Mouse (Mus musculus) heart, postnatal 0 days (tissue): Measurements from ENCODE around the gene 4930568D16Rik. TPM values are rescaled to one million over a fixed set of nuclear protein-coding genes. Genes with fewer than 3 reads are reported as not detected.

Experiments used
- ATAC-seq: fragments of 200-750 bp; cut with Nextera tagmentation; 2 replicates; pipeline ENCODE4 v1.8.0; 2017; ENCODE audit warnings: low read depth, moderate number of reproducible peaks, moderate library complexity; ENCODE audit not compliant: insufficient read depth
- DNase-seq: peaks from one replicate; pipeline ENCODE4 v3.0.0-alpha.2; 2016; ENCODE audit warnings: low spot score
- H3K27ac ChIP-seq: fragments of 300-500 bp; sonication (generic); 2 replicates; pipeline ENCODE4 v1.5.1; 2014; ENCODE audit warnings: low read depth, mild to moderate bottlenecking
- H3K27me3 ChIP-seq: fragments of 300-500 bp; sonication (generic); 2 replicates; pipeline ENCODE4 v1.6.1; 2014; ENCODE audit warnings: low read length, mixed read lengths; ENCODE audit not compliant: control insufficient read depth, insufficient read depth
- H3K36me3 ChIP-seq: fragments of 300-500 bp; sonication (generic); replicated peaks from 2 replicates; pipeline ENCODE4 v1.6.1; 2014; ENCODE audit warnings: low read length, mixed read lengths; ENCODE audit not compliant: control insufficient read depth, insufficient read depth
- H3K4me1 ChIP-seq: fragments of 300-500 bp; sonication (generic); 2 replicates; pipeline ENCODE4 v1.6.1; 2014; ENCODE audit warnings: antibody characterized with exemption; ENCODE audit not compliant: control insufficient read depth, insufficient read depth
- H3K4me2 ChIP-seq: fragments of 300-500 bp; sonication (generic); 2 replicates; pipeline ENCODE4 v1.6.1; 2014; ENCODE audit warnings: low read depth, mild to moderate bottlenecking, low read length, moderate library complexity
- H3K4me3 ChIP-seq: fragments of 300-500 bp; sonication (generic); 2 replicates; pipeline ENCODE4 v1.5.1; 2014; ENCODE audit warnings: low read depth, low read length
- H3K9ac ChIP-seq: fragments of 300-500 bp; sonication (generic); replicated peaks from 2 replicates; pipeline ENCODE4 v1.6.1; 2014; ENCODE audit warnings: low read depth, low read length, mixed read lengths
- H3K9me3 ChIP-seq: fragments of 300-500 bp; sonication (generic); replicated peaks from 2 replicates; pipeline ENCODE4 v1.6.1; 2016; ENCODE audit warnings: low read length; ENCODE audit not compliant: control insufficient read depth
- CTCF ChIP-seq: IDR thresholded peaks from 2 replicates; pipeline ENCODE4 v1.5.1; 2016; ENCODE audit warnings: antibody characterized with exemption, control low read depth, low read depth
- EP300 ChIP-seq: IDR thresholded peaks from 2 replicates; pipeline ENCODE4 v1.6.1; 2016; ENCODE audit warnings: antibody characterized with exemption, low read depth
- WGBS: fragments of 180-500 bp; shearing (Covaris S2); extraction: QIAGEN DNeasy Blood & Tissue Kit; methylation state at CpG from one replicate; pipeline ENCODE4 v1.1.7; 2014; 5-methylcytosine and 5-hydroxymethylcytosine counted together
- polyA plus RNA-seq: library from polyadenylated mRNA; unstranded; fragments of >200 nt; fragmentation: Nextera tagmentation; extraction: Ambion mirVana; gene quantifications from 2 replicates; pipeline ENCODE4 v1.2.1, GENCODE M21; 2015
- total RNA-seq: library from RNA; depleted of rRNA; stranded (reverse); fragments of >200 nt; gene quantifications from 2 replicates; pipeline ENCODE4 v1.2.3, GENCODE M21; 2014; ENCODE audit warnings: low replicate concordance

Gene 4930568D16Rik
- total and polyA plus RNA-seq, 2 experiments from 2014 or later, result not detected

DNA sequence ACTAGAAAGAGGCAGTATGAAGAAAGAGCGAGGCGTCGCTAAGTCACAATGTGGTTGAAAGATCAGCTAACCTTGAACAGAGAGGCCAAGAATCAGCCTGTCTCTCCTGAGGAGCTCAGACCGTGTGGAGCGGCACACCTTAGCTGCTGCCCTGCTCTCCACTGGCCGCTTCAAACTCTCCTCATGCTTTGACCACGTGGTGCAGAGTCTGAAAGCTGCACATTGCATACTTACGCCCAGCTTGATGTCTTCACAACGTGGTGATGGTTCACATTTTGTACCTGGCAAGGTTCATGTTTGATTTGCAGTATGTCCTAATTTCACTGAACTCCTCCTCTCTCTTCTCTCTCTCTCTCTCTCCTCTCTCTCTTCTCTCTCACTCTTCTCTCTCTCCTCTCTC is 11.8 kb upstream of the 4930568D16Rik start:
- DNase-seq, result no peak

DNA sequence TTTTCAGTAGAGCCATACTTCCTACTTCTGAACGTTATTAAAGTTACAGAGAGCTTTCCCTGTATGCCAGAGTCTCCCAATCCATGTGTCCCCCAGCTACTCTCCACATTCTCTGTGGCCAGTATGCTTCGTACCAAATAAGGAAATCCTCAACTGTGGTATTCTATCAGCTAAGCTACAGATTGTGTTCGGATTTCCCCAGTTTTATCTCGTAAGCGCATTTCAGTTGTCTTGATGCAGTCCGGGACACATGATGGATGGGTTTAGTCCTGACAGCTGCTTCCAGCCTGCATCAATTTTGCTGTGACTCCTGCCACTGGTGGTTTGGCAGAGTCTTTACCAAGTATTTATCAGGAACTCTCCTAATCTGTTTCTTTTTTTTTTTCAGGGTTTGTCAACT is 10.1 kb upstream of the 4930568D16Rik start:
- H3K4me3 ChIP-seq, result no peak overlapping the region
- no peak overlapping the region for H3K27ac ChIP-seq
- no peaks in the 10 kb centered on the region for H3K4me1 ChIP-seq
- H3K36me3 ChIP-seq, result no peaks in the 10 kb centered on the region
- H3K9me3 ChIP-seq, result no peaks in the 10 kb centered on the region
- no peak overlapping the region for H3K4me2 ChIP-seq
- WGBS, result 17% methylated on average over 6 of the region's 6 CpGs
- H3K27me3 ChIP-seq, result no peaks in the 10 kb centered on the region
- H3K9ac ChIP-seq, result no peak overlapping the region
- TF ChIP-seq EP300, result no peak
- TF ChIP-seq CTCF, result no peak
- ATAC-seq (no peak), DNase-seq (no peak)

More for the DNA sequence above, 11.8 kb upstream of the 4930568D16Rik start:
- ATAC-seq, result no peak
- TF ChIP-seq CTCF (no peak), EP300 (no peak)
- Histone ChIP-seq H3K4me1 (no peaks in the 10 kb centered on the region), H3K4me3 (no peak overlapping the region), H3K27me3 (no peaks in the 10 kb centered on the region), H3K36me3 (no peaks in the 10 kb centered on the region), H3K9me3 (no peaks in the 10 kb centered on the region), H3K9ac (no peak overlapping the region), H3K27ac (no peak overlapping the region), H3K4me2 (no peak overlapping the region)
- 65% methylated on average over 9 of the region's 9 CpGs for WGBS

DNA sequence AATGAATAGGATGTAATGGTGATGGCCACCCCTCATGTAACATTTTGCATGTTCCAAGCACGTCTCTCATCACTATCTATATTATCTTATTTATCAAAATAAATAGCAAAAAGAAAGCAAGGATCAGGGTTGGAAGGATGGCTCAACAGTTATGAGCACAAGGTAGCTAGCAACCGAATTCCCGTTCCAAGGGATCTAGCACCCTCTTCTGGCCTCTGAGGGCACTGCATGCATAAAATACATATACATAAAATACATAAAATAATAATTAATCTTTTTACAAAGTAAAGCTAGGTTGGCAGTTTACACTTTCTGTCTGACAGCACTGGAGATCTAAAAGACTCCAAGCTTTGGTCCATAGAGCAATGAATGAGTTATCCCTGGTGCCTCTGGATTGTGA is 5.5 kb upstream of the 4930568D16Rik start:
- Histone ChIP-seq H3K27ac (no peak overlapping the region), H3K9ac (no peak overlapping the region), H3K36me3 (no peaks in the 10 kb centered on the region), H3K9me3 (no peaks in the 10 kb centered on the region), H3K4me2 (no peak overlapping the region), H3K4me3 (no peak overlapping the region), H3K4me1 (no peaks in the 10 kb centered on the region), H3K27me3 (no peaks in the 10 kb centered on the region)
- DNase-seq, result no peak
- no peak for ATAC-seq
- 27% methylated on average over 3 of the region's 3 CpGs for WGBS
- no peak for TF ChIP-seq EP300
- TF ChIP-seq CTCF, result peak; percentile 58

DNA sequence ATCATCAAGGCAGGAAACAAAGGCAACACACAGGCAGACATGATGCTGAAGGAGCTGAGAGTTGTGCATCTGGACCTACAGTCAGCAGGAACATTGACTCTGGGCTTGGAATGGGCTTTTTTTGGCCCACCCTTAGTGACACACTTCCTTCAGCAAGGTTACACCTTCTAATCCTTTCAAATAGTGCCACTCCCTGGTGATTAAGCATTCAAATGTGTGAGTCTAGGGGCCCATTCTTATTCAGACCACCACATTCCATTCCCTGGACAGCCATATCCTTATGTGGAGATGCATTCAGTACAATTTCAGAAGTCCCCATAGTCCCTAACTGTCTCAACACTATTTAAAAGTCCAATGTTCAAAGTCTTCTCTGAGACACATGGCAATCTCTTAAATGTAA is 3.2 kb upstream of the 4930568D16Rik start:
- Histone ChIP-seq H3K9me3 (no peaks in the 10 kb centered on the region), H3K36me3 (no peaks in the 10 kb centered on the region), H3K4me1 (no peaks in the 10 kb centered on the region), H3K27me3 (no peaks in the 10 kb centered on the region), H3K4me3 (no peak overlapping the region), H3K9ac (no peak overlapping the region), H3K4me2 (no peak overlapping the region), H3K27ac (no peak overlapping the region)
- no peak for DNase-seq
- TF ChIP-seq CTCF, result no peak
- no peak for TF ChIP-seq EP300
- no peak for ATAC-seq

DNA sequence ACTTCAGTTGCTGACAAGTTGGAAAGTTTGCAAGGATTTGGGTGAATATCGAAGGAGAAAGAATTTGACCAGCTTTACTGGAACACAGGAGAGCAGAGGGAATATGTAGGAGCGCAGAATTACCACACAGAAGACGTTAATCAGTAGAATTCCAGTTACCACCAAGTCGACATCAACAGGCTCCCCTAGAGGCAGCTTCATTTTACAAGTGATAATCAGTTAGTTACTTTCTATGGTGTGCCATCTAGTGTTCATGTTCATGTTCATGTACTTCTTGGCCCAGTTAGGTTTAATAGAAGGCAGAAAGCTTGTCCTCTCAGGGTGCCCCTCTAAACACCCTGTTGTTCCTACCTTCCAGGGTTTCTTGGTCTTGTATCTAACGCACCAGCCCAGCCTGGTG is 18.3 kb downstream of the 4930568D16Rik start:
- no peak overlapping the region for H3K4me3 ChIP-seq
- TF ChIP-seq EP300 (no peak), CTCF (peak; percentile 84)
- 29% methylated on average over 5 of the region's 5 CpGs for WGBS
- H3K9ac ChIP-seq, result no peak overlapping the region
- no peaks in the 10 kb centered on the region for H3K27me3 ChIP-seq
- H3K27ac ChIP-seq, result no peak overlapping the region
- ATAC-seq (peak; percentile 49; the same call in 1 of the 2 replicates), DNase-seq (peak; percentile 87)
- H3K4me2 ChIP-seq, result no peak overlapping the region
- H3K4me1 ChIP-seq, result no peaks in the 10 kb centered on the region
- no peaks in the 10 kb centered on the region for H3K36me3 ChIP-seq
- no peaks in the 10 kb centered on the region for H3K9me3 ChIP-seq

DNA sequence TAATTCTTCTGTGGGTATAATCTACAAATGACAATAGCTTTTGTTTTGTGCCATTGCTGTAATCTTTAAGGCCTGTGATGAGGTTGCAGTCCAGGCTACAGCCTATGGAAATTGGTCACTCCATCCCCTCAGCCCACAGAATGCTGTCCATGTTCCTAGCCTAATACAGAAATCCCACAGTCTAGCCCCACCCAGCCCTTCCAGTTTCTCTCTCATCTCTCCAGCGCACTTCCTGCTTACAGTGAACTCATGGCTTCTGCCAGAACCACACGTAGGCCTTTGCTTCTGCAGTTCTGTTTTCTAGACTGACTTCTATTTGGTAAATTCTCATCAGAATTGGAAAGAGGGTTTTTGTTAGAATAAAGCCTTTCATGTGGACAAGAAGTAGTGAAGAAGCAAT is 21.5 kb downstream of the 4930568D16Rik start:
- Histone ChIP-seq H3K9ac (no peak overlapping the region), H3K27me3 (no peaks in the 10 kb centered on the region), H3K4me2 (no peak overlapping the region), H3K27ac (no peak overlapping the region), H3K4me1 (0 out of 2 replicates have a peak, but pooled peaks cover 4% of the 10 kb centered on the region), H3K36me3 (no peaks in the 10 kb centered on the region), H3K4me3 (no peak overlapping the region), H3K9me3 (no peaks in the 10 kb centered on the region)
- TF ChIP-seq EP300 (no peak), CTCF (no peak)
- DNase-seq (no peak), ATAC-seq (no peak)
- 51% methylated on average over 2 of the region's 2 CpGs for WGBS
